Mouse (Mus musculus) gastrocnemius, adult 8-10 months (tissue): ENCODE results near the gene Prrt2. TPM values are rescaled to one million over a fixed set of nuclear protein-coding genes. Genes with fewer than 3 reads are reported as not detected.

ENCODE experiments used
- DNase-seq, 2 experiments: peaks; one replicate each; pipeline ENCODE4 v3.0.0; 2022; ENCODE audit warnings: low spot score in 2 of 2
- total RNA-seq, 4 experiments: library from RNA; stranded (reverse); gene quantifications; 2 replicates each; pipeline ENCODE4 v1.2.4; 2022

The Prrt2 gene
- total RNA-seq, 4 experiments from 2014 or later, result 0.31 to 0.72 (median 0.65) TPM; not detected in 1

- DNase-seq, result no peak
Observed at GRCm38 (mm10) chr7:127020491-127020890, 520 bp downstream of the Prrt2 start.

DNA sequence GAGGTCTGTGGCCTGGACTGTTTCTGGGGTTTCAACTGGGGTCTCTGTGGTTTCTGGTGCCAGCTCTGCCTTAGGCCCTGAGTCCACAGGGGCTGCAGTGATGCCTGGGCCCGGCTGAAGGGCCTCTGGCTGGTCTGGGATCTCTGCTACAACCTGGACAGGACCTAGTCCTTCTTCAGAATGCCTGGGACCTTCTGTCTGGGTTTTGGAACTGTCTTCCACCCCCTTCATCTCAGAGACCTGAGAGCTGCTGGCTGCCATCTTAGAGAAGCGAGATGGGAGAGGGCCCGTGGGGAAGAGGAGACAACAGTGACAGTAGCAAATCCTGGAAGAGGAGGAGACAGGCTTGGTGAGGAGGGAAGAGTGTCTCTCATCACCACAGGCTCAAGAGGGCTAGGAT is 980 bp downstream of the Prrt2 start:
- DNase-seq, result no peak

GRCm38 (mm10) chr7:127019306-127019960 is 1.6 kb downstream of the Prrt2 start:
- no peak for DNase-seq

GRCm38 (mm10) chr7:127018416-127019305 is 2.4 kb downstream of the Prrt2 start:
- no peak for DNase-seq

GRCm38 (mm10) chr7:127017950-127018345 is 3.1 kb downstream of the Prrt2 start:
- no peak for DNase-seq

DNA sequence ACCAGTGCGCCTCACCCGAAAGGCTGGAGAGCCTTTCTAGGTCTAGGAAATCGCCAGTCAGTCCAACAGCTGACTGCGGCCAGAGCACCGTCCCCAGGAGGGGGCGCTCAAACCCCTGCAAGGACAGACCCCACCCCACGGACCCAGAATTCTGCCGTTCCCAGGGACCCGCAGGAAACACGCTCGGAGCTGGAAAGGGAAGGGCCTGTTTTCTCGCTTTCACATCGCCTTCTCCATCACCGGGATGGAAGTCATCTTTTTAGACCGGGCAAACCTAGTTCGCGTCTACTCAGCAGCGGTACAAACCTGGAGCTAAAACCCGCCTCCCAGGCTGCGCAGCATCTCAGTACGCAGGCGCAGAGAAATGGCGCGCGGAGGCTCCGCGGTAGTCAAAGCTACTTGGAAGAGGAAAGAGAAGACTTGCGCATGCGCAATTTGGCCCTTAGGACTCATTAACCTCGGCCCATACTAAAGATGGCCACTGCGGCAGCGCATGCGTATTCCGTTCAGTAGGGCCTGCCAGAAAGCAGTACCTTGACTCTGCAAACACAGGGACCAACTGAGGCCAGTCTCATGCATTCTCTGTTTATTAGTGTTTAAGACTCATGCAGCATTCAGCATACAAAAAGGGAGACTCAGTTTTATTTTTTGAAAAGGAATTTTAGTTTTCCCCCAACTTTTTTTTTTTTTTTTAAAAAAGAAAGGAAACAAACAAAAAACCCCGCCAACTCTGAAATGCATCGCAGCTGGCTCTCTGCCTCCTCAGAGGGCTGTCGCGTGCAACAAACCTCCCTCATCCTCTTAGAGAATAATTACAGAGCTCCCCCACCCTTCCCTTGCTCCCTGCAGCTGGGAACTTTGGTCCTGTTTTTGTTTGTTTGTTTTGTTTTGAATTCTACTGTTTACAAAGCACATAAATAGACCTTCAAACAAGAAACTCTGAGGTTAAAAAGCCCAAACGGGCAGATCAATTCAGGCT is 3.8 kb downstream of the Prrt2 start, which contains the start of gene Pagr1a:
Gene Pagr1a (minus strand): TSS at position 382 of the 979 bp plus-strand sequence.
- peak; percentile 92 to 97 for DNase-seq

- DNase-seq, result no peak
Observed at GRCm38 (mm10) chr7:127016486-127016938, 4.5 kb downstream of the Prrt2 start.

DNA sequence TGATC is 4.7 kb downstream of the Prrt2 start, which contains the start of gene Pagr1b:
Gene Pagr1b (minus strand): TSS at position 4 of the 5 bp plus-strand sequence.
- DNase-seq, result no peak

DNA sequence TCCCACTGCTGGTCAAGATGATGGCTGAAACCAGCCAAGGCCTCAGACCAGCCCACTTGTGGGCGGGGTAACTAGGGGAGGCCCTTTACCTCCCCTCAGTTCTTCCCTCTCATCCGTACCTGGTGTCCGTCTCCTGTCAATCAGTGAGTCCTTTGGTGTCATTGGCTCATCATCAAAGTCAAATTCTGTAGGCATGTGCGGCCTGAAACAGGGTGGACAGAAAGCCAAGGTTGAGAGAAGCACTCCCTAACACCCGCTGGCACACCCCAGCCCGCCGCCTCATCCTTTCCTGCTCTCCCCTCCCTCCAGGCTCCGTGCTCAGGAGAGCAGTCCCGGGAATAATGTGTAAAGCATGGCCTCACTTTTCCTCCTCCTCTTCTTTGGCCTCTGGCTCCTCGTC is 4.9 kb downstream of the Prrt2 start:
- no peak for DNase-seq

GRCm38 (mm10) chr7:127014993-127015392 is 6.0 kb downstream of the Prrt2 start:
- DNase-seq, result no peak

DNA sequence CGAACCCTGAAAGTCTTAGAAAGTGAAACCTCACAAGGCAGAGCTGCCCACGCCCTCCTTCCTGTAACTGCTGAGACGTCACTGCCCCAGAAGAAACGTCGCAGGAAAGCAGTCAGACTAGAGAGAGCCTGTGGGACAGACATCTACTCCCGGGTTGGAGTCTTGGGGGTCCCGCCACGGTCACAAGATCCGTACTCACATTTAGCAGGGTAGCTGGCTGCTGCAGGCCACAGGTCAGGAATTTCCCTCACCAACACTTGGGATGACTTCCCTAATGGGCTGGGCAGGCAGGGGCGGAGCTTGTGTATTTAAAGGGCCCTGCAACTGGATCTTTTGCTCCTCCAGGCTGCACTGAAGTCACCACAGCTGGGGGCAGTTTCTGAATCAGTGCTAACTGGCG is 6.7 kb downstream of the Prrt2 start, which contains the start of gene Mvp:
Gene Mvp (minus strand): TSS at position 302 of the 400 bp plus-strand sequence.
- peak; percentile 68 for DNase-seq

- DNase-seq, result no peak
Observed at GRCm38 (mm10) chr7:127013385-127013784, 7.6 kb downstream of the Prrt2 start.

DNA sequence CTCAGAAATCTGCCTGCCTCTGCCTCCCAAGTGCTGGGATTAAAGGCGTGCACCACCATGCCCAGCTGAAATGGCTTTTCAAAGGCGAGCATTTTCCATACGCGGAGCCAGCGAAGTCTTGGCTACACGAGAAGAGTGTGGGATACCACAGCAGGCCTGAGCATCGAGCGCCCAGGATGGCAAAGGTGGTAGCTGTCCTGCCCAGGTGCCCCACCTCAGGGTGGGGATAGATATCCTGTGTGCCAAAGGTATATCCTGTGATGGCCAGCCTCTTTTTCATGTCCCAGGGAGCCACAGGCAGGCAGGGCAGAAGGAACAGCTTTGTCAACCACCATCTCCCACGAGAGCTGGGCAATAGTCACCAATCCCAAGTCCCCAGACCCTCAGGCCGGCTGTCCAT is 8.2 kb downstream of the Prrt2 start:
- DNase-seq, result no peak

- DNase-seq, result no peak
Observed at GRCm38 (mm10) chr7:127012374-127012773, 8.6 kb downstream of the Prrt2 start.

GRCm38 (mm10) chr7:127011717-127012116 is 9.3 kb downstream of the Prrt2 start:
- no peak for DNase-seq

- DNase-seq, result no peak
Observed at GRCm38 (mm10) chr7:127011051-127011450, 10.0 kb downstream of the Prrt2 start.

DNA sequence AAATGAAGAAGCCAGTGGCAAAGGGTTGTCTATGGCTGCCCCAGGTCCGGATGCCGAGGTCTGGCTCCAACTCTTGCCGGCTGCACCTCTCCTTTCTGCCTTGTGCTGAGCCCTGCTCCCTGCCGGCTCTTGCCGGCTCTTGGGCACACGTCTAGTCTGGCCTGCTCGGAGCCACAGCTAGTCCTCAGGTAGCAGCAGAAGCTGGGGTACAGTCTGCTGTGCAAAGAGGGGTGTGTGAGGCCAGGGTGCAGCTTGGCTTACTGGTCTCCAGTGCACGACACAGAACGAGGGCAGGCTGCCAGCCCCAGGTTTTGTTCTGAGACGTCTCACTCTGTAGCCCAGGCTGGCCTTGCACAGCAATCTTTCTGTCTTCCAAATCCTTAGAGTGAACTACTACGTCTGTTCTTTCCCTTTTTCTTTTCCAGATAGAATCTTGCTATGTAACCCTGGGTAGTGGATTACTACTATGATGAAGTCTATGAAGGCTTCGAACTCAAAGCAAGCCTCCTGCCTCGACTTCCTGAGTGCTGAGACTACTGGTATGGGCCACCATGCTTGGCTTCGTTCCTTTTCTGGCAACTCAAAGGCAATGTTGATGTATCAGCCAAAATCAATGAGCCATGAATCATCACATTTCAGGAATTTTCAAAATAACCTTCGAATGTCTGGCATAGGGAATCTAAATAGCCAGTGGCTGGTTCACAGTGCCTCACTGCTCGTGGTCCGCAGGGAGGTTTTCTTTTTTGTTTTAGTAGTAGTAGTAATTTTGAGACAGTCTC is 11.5 kb downstream of the Prrt2 start:
- no peak for DNase-seq

- DNase-seq, result peak; percentile 61 to 63
Observed at GRCm38 (mm10) chr7:127008239-127009019, 12.6 kb downstream of the Prrt2 start.

- DNase-seq, result no peak
Observed at GRCm38 (mm10) chr7:127007313-127008024, 13.5 kb downstream of the Prrt2 start.
